Mouse (Mus musculus): ENCODE data around the gene Edem2. TPM values are rescaled to one million over a fixed set of nuclear protein-coding genes. Genes with fewer than 3 reads are reported as not detected.

Edem2 gene
- polyA plus RNA-seq, 1 experiment from 2014 or later: 37.6 TPM

GRCm38 (mm10) chr2:155681874-155682273 is 47.4 kb downstream of the Edem2 start:
- 0 out of 2 replicates have a peak, but pooled peaks cover 2% of the 10 kb centered on the region for H3K4me1 ChIP-seq
- H3K4me2 ChIP-seq (replicated peaks): no peak overlapping the region
- H3K9me3 ChIP-seq: no peaks in the 10 kb centered on the region
- no peak overlapping the region for H3K4me3 ChIP-seq
- no peak overlapping the region for H3K9ac ChIP-seq (replicated peaks)
- no peak for ATAC-seq (ENCODE audit: low FRiP score, low read depth)
- no peak overlapping the region for H3K27ac ChIP-seq (replicated peaks)
- 0 out of 2 replicates have a peak, but pooled peaks cover 3% of the 10 kb centered on the region for H3K36me3 ChIP-seq
- H3K27me3 ChIP-seq: no peaks in the 10 kb centered on the region
- WGBS: 100% methylated on average over 2 of the region's 2 CpGs

GRCm38 (mm10) chr2:155681194-155681593 is 48.1 kb downstream of the Edem2 start:
- WGBS: 85% methylated on average over 8 of the region's 8 CpGs
- ATAC-seq (ENCODE audit: low FRiP score, low read depth): no peak

GRCm38 (mm10) chr2:155680591-155680990 is 48.7 kb downstream of the Edem2 start:
- Histone ChIP-seq H3K4me3 (no peak overlapping the region), H3K4me1 (0 out of 2 replicates have a peak, but pooled peaks cover 2% of the 10 kb centered on the region), H3K27me3 (no peaks in the 10 kb centered on the region), H3K27ac (replicated peaks) (no peak overlapping the region), H3K9ac (replicated peaks) (no peak overlapping the region), H3K4me2 (replicated peaks) (no peak overlapping the region), H3K36me3 (0 out of 2 replicates have a peak, but pooled peaks cover 2% of the 10 kb centered on the region), H3K9me3 (no peaks in the 10 kb centered on the region)
- 78% methylated on average over 5 of the region's 5 CpGs for WGBS
- ATAC-seq (ENCODE audit: low FRiP score, low read depth): no peak

More at GRCm38 (mm10) chr2:155681194-155681593, 48.1 kb downstream of the Edem2 start:
- no peak overlapping the region for H3K9ac ChIP-seq (replicated peaks)
- no peaks in the 10 kb centered on the region for H3K27me3 ChIP-seq
- H3K9me3 ChIP-seq: no peaks in the 10 kb centered on the region
- H3K4me2 ChIP-seq (replicated peaks): no peak overlapping the region
- H3K27ac ChIP-seq (replicated peaks): no peak overlapping the region
- 0 out of 2 replicates have a peak, but pooled peaks cover 3% of the 10 kb centered on the region for H3K36me3 ChIP-seq
- H3K4me3 ChIP-seq: no peak overlapping the region
- H3K4me1 ChIP-seq: 0 out of 2 replicates have a peak, but pooled peaks cover 2% of the 10 kb centered on the region

- 96% methylated on average over 4 of the region's 4 CpGs for WGBS
- Histone ChIP-seq H3K36me3 (no peaks in the 10 kb centered on the region), H3K27ac (replicated peaks) (no peak overlapping the region), H3K4me2 (replicated peaks) (no peak overlapping the region), H3K9ac (replicated peaks) (no peak overlapping the region), H3K4me1 (0 out of 2 replicates have a peak, but pooled peaks cover 5% of the 10 kb centered on the region), H3K4me3 (no peak overlapping the region), H3K27me3 (no peaks in the 10 kb centered on the region), H3K9me3 (no peaks in the 10 kb centered on the region)
- ATAC-seq (ENCODE audit: low FRiP score, low read depth): no peak
These were observed 49.6 kb downstream of the Edem2 start for GRCm38 (mm10) chr2:155679586-155680110.

GRCm38 (mm10) chr2:155675118-155675517 is 54.2 kb downstream of the Edem2 start:
- Histone ChIP-seq H3K4me2 (replicated peaks) (no peak overlapping the region), H3K27me3 (no peaks in the 10 kb centered on the region), H3K4me1 (0 out of 2 replicates have a peak, but pooled peaks cover 3% of the 10 kb centered on the region), H3K9ac (replicated peaks) (no peak overlapping the region), H3K9me3 (no peaks in the 10 kb centered on the region), H3K27ac (replicated peaks) (no peak overlapping the region), H3K36me3 (peaks cover 25% of the 10 kb centered on the region), H3K4me3 (no peak overlapping the region)
- 83% methylated on average over 4 of the region's 4 CpGs for WGBS
- no peak for ATAC-seq (ENCODE audit: low FRiP score, low read depth)

GRCm38 (mm10) chr2:155673546-155673945 is 55.7 kb downstream of the Edem2 start:
- WGBS: 29% methylated on average over 2 of the region's 2 CpGs
- no peak for ATAC-seq (ENCODE audit: low FRiP score, low read depth)
- no peaks in the 10 kb centered on the region for H3K9me3 ChIP-seq
- H3K4me2 ChIP-seq (replicated peaks): no peak overlapping the region
- H3K4me1 ChIP-seq: 0 out of 2 replicates have a peak, but pooled peaks cover 3% of the 10 kb centered on the region
- no peak overlapping the region for H3K4me3 ChIP-seq
- no peak overlapping the region for H3K9ac ChIP-seq (replicated peaks)
- H3K27ac ChIP-seq (replicated peaks): no peak overlapping the region
- peaks cover 28% of the 10 kb centered on the region for H3K36me3 ChIP-seq
- no peaks in the 10 kb centered on the region for H3K27me3 ChIP-seq

- H3K4me3 ChIP-seq: no peak overlapping the region
- no peak overlapping the region for H3K9ac ChIP-seq (replicated peaks)
- 0 out of 2 replicates have a peak, but pooled peaks cover 3% of the 10 kb centered on the region for H3K4me1 ChIP-seq
- peaks cover 48% of the 10 kb centered on the region for H3K36me3 ChIP-seq
- 88% methylated on average over 4 of the region's 4 CpGs for WGBS
- no peaks in the 10 kb centered on the region for H3K9me3 ChIP-seq
- H3K27me3 ChIP-seq: no peaks in the 10 kb centered on the region
- no peak for ATAC-seq (ENCODE audit: low FRiP score, low read depth)
- no peak overlapping the region for H3K4me2 ChIP-seq (replicated peaks)
- no peak overlapping the region for H3K27ac ChIP-seq (replicated peaks)
These were observed 58.0 kb downstream of the Edem2 start for GRCm38 (mm10) chr2:155671236-155671635.

GRCm38 (mm10) chr2:155668461-155668860 is 60.8 kb downstream of the Edem2 start:
- H3K4me1 ChIP-seq: no peaks in the 10 kb centered on the region
- H3K9ac ChIP-seq (replicated peaks): no peak overlapping the region
- no peak for ATAC-seq (ENCODE audit: low FRiP score, low read depth)
- no peaks in the 10 kb centered on the region for H3K9me3 ChIP-seq
- no peaks in the 10 kb centered on the region for H3K27me3 ChIP-seq
- H3K36me3 ChIP-seq: peaks cover 76% of the 10 kb centered on the region
- no peak overlapping the region for H3K4me3 ChIP-seq
- WGBS: 87% methylated on average over 4 of the region's 4 CpGs
- H3K27ac ChIP-seq (replicated peaks): no peak overlapping the region
- no peak overlapping the region for H3K4me2 ChIP-seq (replicated peaks)

- no peak for ATAC-seq (ENCODE audit: low FRiP score, low read depth)
- no peaks in the 10 kb centered on the region for H3K4me1 ChIP-seq
- H3K27me3 ChIP-seq: no peaks in the 10 kb centered on the region
- H3K4me3 ChIP-seq: no peak overlapping the region
- no peak overlapping the region for H3K27ac ChIP-seq (replicated peaks)
- WGBS: 94% methylated on average over 8 of the region's 8 CpGs
- H3K36me3 ChIP-seq: peaks cover 81% of the 10 kb centered on the region
- no peak overlapping the region for H3K9ac ChIP-seq (replicated peaks)
- no peak overlapping the region for H3K4me2 ChIP-seq (replicated peaks)
- H3K9me3 ChIP-seq: no peaks in the 10 kb centered on the region
These were observed 61.4 kb downstream of the Edem2 start for GRCm38 (mm10) chr2:155667881-155668280.

GRCm38 (mm10) chr2:155663910-155664460 is 65.3 kb downstream of the Edem2 start:
- Histone ChIP-seq H3K9ac (replicated peaks) (no peak overlapping the region), H3K4me3 (no peak overlapping the region), H3K4me2 (replicated peaks) (no peak overlapping the region), H3K27ac (replicated peaks) (no peak overlapping the region), H3K4me1 (no peaks in the 10 kb centered on the region), H3K36me3 (peaks cover 84% of the 10 kb centered on the region), H3K9me3 (no peaks in the 10 kb centered on the region), H3K27me3 (no peaks in the 10 kb centered on the region)
- 88% methylated on average over 6 of the region's 6 CpGs for WGBS
- ATAC-seq (ENCODE audit: low FRiP score, low read depth): no peak

GRCm38 (mm10) chr2:155663097-155663496 is 66.2 kb downstream of the Edem2 start:
- 32% methylated on average over 5 of the region's 5 CpGs for WGBS
- H3K36me3 ChIP-seq: peaks cover 83% of the 10 kb centered on the region

GRCm38 (mm10) chr2:155662390-155662789 is 66.9 kb downstream of the Edem2 start:
- Histone ChIP-seq H3K27me3 (no peaks in the 10 kb centered on the region), H3K4me1 (no peaks in the 10 kb centered on the region), H3K9ac (replicated peaks) (no peak overlapping the region), H3K4me2 (replicated peaks) (no peak overlapping the region), H3K4me3 (no peak overlapping the region), H3K27ac (replicated peaks) (no peak overlapping the region), H3K9me3 (no peaks in the 10 kb centered on the region), H3K36me3 (peaks cover 83% of the 10 kb centered on the region)
- WGBS: 92% methylated on average over 5 of the region's 5 CpGs
- no peak for ATAC-seq (ENCODE audit: low FRiP score, low read depth)

More at GRCm38 (mm10) chr2:155663097-155663496, 66.2 kb downstream of the Edem2 start:
- no peak overlapping the region for H3K4me2 ChIP-seq (replicated peaks)
- no peaks in the 10 kb centered on the region for H3K4me1 ChIP-seq
- no peak overlapping the region for H3K9ac ChIP-seq (replicated peaks)
- H3K27ac ChIP-seq (replicated peaks): no peak overlapping the region
- H3K4me3 ChIP-seq: no peak overlapping the region
- H3K9me3 ChIP-seq: no peaks in the 10 kb centered on the region
- no peaks in the 10 kb centered on the region for H3K27me3 ChIP-seq
- no peak for ATAC-seq (ENCODE audit: low FRiP score, low read depth)
